Mouse (Mus musculus): ENCODE data around the gene A530084C06Rik. TPM values are rescaled to one million over a fixed set of nuclear protein-coding genes. Genes with fewer than 3 reads are reported as not detected.

A530084C06Rik gene
- not detected in 2 replicates for polyA plus RNA-seq (2015; fragmentation: Nextera tagmentation; extraction: Ambion mirVana)

DNA sequence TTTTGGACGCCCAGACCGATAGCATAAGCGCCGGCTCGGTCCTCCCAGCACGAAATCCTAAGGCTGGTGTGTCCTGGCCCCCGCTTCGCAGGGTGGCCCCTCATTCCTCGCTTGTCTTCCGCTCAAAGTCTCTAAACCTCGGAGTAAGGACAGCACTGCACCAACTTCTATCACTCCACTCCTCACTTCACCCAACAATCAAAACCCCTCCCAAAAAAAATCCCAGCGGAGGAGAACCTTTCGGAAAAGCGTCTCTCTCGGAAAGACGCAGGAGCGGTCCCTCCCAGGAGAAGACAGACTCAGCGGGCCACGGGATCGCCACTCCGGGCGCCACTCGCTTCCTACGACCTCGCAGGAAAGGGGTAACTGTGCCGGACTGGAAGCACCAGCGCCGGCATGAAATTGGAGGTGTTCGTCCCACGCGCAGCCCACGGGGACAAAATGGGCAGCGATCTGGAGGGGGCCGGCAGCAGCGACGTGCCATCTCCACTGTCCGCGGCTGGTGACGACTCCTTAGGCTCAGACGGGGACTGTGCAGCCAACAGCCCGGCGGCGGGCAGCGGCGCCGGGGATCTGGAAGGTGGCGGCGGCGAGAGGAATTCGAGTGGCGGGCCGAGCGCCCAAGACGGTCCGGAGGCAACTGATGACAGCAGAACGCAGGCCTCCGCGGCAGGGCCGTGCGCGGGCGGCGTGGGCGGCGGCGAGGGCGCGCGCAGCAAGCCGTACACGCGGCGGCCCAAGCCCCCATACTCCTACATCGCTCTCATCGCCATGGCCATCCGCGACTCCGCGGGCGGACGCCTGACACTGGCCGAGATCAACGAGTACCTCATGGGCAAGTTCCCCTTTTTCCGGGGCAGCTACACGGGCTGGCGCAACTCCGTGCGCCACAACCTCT, at the start of gene A530084C06Rik:
A530084C06Rik (minus strand) TSS at position 813 of the 898 bp plus-strand sequence.
- TF ChIP-seq CTCF (IDR thresholded peaks at IDR 0.05) = no peak
- TF ChIP-seq EP300 (IDR thresholded peaks at IDR 0.05) = no peak
- ATAC-seq (peak; percentile 21), DNase-seq (ENCODE audit: low spot score) (peak; percentile 27)
- Histone ChIP-seq H3K27ac (ENCODE audit: low read length) (peak within 1 kb of the TSS; percentile 51), H3K4me3 (ENCODE audit: low read depth, low read length) (peak within 1 kb of the TSS; percentile 62), H3K9ac (replicated peaks; ENCODE audit: low read depth) (peak within 1 kb of the TSS; percentile 56), H3K4me1 (ENCODE audit: insufficient read depth, low read depth, low read length) (0 out of 2 replicates have a peak, but pooled peaks cover 2% of the 10 kb centered on the region), H3K36me3 (ENCODE audit: insufficient read depth, low read length) (no peaks in the 10 kb centered on the region), H3K9me3 (ENCODE audit: low read length) (no peaks in the 10 kb centered on the region), H3K4me2 (replicated peaks; ENCODE audit: low read depth, low read length) (peak within 1 kb of the TSS; percentile 99), H3K27me3 (replicated peaks; ENCODE audit: insufficient read depth, low read length) (peaks cover 12% of the 10 kb centered on the region; the same call in 1 of the 2 replicates)
- 3% methylated on average over 80 of the region's 88 CpGs for WGBS

DNA sequence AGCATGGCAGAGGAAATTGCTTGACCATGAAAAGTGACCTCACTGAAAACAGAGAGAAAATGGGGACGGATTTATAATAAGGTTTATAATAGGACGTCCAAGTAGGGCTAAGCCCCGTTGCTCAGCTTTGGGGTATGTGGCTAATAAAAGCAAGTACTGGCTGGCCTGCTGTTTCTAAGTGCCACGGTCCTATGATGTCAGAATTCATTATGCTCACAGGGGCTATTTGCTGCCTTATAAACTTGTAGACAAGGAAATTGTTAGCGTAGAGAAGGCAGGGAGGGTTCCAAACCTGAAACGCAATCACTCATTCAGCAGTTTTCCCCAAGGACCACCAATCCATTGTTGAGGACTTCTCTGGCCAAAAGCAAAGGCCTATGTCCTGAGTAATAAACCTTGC, 44.8 kb upstream of the A530084C06Rik start:
- no peak for TF ChIP-seq EP300 (IDR thresholded peaks at IDR 0.05)
- no peak for TF ChIP-seq CTCF (IDR thresholded peaks at IDR 0.05)
- no peaks in the 10 kb centered on the region; the same call in 1 of the 2 replicates for H3K27me3 ChIP-seq (replicated peaks; ENCODE audit: insufficient read depth, low read length)
- no peaks in the 10 kb centered on the region for H3K9me3 ChIP-seq (ENCODE audit: low read length)
- WGBS = 83% methylated on average over 6 of the region's 6 CpGs
- no peak overlapping the region for H3K27ac ChIP-seq (ENCODE audit: low read length)
- ATAC-seq (no peak), DNase-seq (ENCODE audit: low spot score) (no peak)
- H3K4me3 ChIP-seq (ENCODE audit: low read depth, low read length) = no peak overlapping the region
- no peak overlapping the region for H3K4me2 ChIP-seq (replicated peaks; ENCODE audit: low read depth, low read length)
- no peak overlapping the region for H3K9ac ChIP-seq (replicated peaks; ENCODE audit: low read depth)
- no peaks in the 10 kb centered on the region for H3K4me1 ChIP-seq (ENCODE audit: insufficient read depth, low read depth, low read length)
- no peaks in the 10 kb centered on the region for H3K36me3 ChIP-seq (ENCODE audit: insufficient read depth, low read length)

DNA sequence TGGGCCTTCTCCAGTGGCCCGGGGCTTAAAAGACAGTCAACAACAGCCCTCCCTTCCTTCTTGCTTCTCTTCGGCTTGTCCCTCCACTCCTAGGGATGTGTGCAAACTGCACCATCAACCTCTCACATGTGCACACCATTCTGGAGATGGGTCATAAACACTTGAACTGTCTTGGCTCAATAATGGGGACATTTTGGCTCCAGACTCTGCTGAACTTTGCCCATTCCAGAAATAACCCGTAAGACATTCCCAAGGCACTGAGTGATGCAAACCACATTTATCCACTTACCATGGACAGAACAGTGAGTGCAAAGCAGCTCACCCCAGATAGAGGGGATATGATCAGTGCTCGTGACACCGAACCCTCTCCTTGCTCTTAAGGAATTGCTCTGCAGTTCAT, 40.4 kb upstream of the A530084C06Rik start:
- WGBS = 56% methylated on average over 5 of the region's 5 CpGs
- Histone ChIP-seq H3K4me1 (ENCODE audit: insufficient read depth, low read depth, low read length) (no peaks in the 10 kb centered on the region), H3K27me3 (replicated peaks; ENCODE audit: insufficient read depth, low read length) (no peaks in the 10 kb centered on the region), H3K4me3 (ENCODE audit: low read depth, low read length) (no peak overlapping the region), H3K9ac (replicated peaks; ENCODE audit: low read depth) (no peak overlapping the region), H3K36me3 (ENCODE audit: insufficient read depth, low read length) (no peaks in the 10 kb centered on the region), H3K9me3 (ENCODE audit: low read length) (no peaks in the 10 kb centered on the region), H3K4me2 (replicated peaks; ENCODE audit: low read depth, low read length) (no peak overlapping the region), H3K27ac (ENCODE audit: low read length) (no peak overlapping the region)
- ATAC-seq (peak; percentile 80), DNase-seq (ENCODE audit: low spot score) (peak; percentile 76)
- TF ChIP-seq EP300 (IDR thresholded peaks at IDR 0.05) (no peak), CTCF (IDR thresholded peaks at IDR 0.05) (no peak)

DNA sequence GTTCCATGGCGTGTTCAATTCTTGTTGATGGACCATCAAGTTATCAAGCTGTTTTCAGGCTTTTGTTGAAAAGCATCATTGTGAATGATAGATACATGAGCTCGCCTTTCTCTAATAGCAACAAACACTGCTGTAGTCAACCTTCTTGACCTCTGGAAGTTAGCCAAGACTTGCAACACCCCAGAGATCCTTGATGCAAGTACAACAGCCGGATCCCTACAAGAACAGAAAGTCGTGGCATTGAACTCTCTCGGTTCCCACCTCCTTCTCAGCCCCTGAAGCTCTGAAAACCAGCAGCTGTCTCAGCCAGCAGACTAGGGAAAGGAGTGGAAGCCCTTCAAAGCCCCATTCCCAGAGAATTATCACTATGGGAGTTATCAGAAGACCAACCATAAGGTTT, 28.2 kb upstream of the A530084C06Rik start:
- ATAC-seq (peak; percentile 56), DNase-seq (ENCODE audit: low spot score) (peak; percentile 76)
- H3K4me3 ChIP-seq (ENCODE audit: low read depth, low read length) = no peak overlapping the region
- no peak overlapping the region for H3K27ac ChIP-seq (ENCODE audit: low read length)
- no peaks in the 10 kb centered on the region for H3K36me3 ChIP-seq (ENCODE audit: insufficient read depth, low read length)
- WGBS = 44% methylated on average over 5 of the region's 5 CpGs
- no peak overlapping the region for H3K9ac ChIP-seq (replicated peaks; ENCODE audit: low read depth)
- no peaks in the 10 kb centered on the region for H3K9me3 ChIP-seq (ENCODE audit: low read length)
- H3K4me2 ChIP-seq (replicated peaks; ENCODE audit: low read depth, low read length) = no peak overlapping the region
- no peaks in the 10 kb centered on the region for H3K27me3 ChIP-seq (replicated peaks; ENCODE audit: insufficient read depth, low read length)
- H3K4me1 ChIP-seq (ENCODE audit: insufficient read depth, low read depth, low read length) = no peaks in the 10 kb centered on the region
- no peak for TF ChIP-seq CTCF (IDR thresholded peaks at IDR 0.05)
- peak; percentile 24; the same call in 1 of the 2 replicates for TF ChIP-seq EP300 (IDR thresholded peaks at IDR 0.05)

DNA sequence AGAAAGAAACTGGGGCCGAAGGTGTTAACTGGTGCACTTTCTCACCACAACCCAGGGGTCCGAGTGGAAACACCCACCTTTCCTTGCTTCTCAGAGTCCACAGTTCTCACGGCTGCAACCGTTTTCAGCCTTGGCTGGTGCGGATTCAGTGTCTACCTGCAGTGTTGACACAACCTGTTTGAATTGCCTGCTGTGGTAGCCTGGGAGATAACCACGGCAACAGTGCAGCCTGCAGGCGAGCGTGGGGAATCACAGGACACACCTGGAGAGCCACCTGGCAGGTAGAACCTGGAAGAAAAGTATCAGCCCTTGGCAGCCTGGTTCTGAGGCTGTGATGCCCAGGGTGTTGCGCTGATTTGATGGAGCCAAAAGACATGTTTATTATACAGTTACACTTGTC, 20.7 kb upstream of the A530084C06Rik start:
- no peaks in the 10 kb centered on the region for H3K36me3 ChIP-seq (ENCODE audit: insufficient read depth, low read length)
- 42% methylated on average over 9 of the region's 9 CpGs for WGBS
- H3K27me3 ChIP-seq (replicated peaks; ENCODE audit: insufficient read depth, low read length) = no peaks in the 10 kb centered on the region
- H3K27ac ChIP-seq (ENCODE audit: low read length) = no peak overlapping the region
- H3K9ac ChIP-seq (replicated peaks; ENCODE audit: low read depth) = no peak overlapping the region
- no peak overlapping the region for H3K4me2 ChIP-seq (replicated peaks; ENCODE audit: low read depth, low read length)
- no peaks in the 10 kb centered on the region for H3K9me3 ChIP-seq (ENCODE audit: low read length)
- H3K4me3 ChIP-seq (ENCODE audit: low read depth, low read length) = no peak overlapping the region
- peaks cover 4% of the 10 kb centered on the region; the same call in 1 of the 2 replicates for H3K4me1 ChIP-seq (ENCODE audit: insufficient read depth, low read depth, low read length)
- ATAC-seq = peak; percentile 68
- DNase-seq (ENCODE audit: low spot score) = peak; percentile 64
- TF ChIP-seq EP300 (IDR thresholded peaks at IDR 0.05) (no peak), CTCF (IDR thresholded peaks at IDR 0.05) (peak; percentile 83)

DNA sequence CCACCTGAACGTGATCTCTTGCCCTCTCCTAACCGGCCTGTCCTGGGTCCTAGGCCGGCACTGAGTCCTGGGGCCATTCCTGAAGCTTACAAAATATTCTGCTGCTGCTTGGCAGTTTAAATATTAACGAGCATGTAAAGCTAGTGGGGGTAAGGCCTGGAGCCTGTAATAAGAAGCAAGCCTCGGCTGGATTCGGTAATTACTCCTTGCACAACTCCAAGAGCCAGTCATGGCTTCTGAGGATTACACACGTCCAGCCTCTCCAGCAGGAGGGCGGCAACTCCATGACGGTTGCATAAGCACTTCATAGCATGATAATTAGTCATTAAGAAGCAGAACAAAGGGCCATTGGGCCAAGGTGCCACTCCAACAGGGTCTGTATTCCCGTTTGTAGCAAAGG, 19.3 kb upstream of the A530084C06Rik start:
- H3K4me1 ChIP-seq (ENCODE audit: insufficient read depth, low read depth, low read length) = peaks cover 4% of the 10 kb centered on the region; the same call in 1 of the 2 replicates
- no peak overlapping the region for H3K9ac ChIP-seq (replicated peaks; ENCODE audit: low read depth)
- H3K4me3 ChIP-seq (ENCODE audit: low read depth, low read length) = no peak overlapping the region
- 40% methylated on average over 10 of the region's 10 CpGs for WGBS
- TF ChIP-seq CTCF (IDR thresholded peaks at IDR 0.05) = no peak
- TF ChIP-seq EP300 (IDR thresholded peaks at IDR 0.05) = peak; percentile 85
- H3K27ac ChIP-seq (ENCODE audit: low read length) = no peak overlapping the region
- no peaks in the 10 kb centered on the region for H3K36me3 ChIP-seq (ENCODE audit: insufficient read depth, low read length)
- peak; percentile 92 for DNase-seq (ENCODE audit: low spot score)
- no peak overlapping the region for H3K4me2 ChIP-seq (replicated peaks; ENCODE audit: low read depth, low read length)
- no peaks in the 10 kb centered on the region for H3K27me3 ChIP-seq (replicated peaks; ENCODE audit: insufficient read depth, low read length)
- H3K9me3 ChIP-seq (ENCODE audit: low read length) = no peaks in the 10 kb centered on the region
- ATAC-seq = peak; percentile 94

All from lung, postnatal 0 days (tissue).